Mouse (Mus musculus) heart, adult 2 months (tissue): ENCODE measurements around the gene Fkbp1b.

Experiments used
- EP300 ChIP-seq: fragments of 200-500 bp; IDR thresholded peaks from 2 replicates; pipeline ENCODE4 v1.6.1; 2011; ENCODE audit warnings: low read depth, low read length, control low read depth; ENCODE audit not compliant: insufficient read depth
- POLR2A ChIP-seq: fragments of 200-500 bp; IDR thresholded peaks from 2 replicates; pipeline ENCODE4 v1.6.1; 2011; ENCODE audit warnings: mild to moderate bottlenecking, low read depth, low read length, control low read depth; ENCODE audit not compliant: insufficient read depth

- TF ChIP-seq EP300 (no peak), POLR2A (no peak)
Observed at GRCm38 (mm10) chr12:4885062-4885461, 43.7 kb upstream of the Fkbp1b start.
